Mouse (Mus musculus) lung, adult 2 months (tissue): ENCODE results near the gene 1110002E22Rik. TPM values are rescaled to one million over a fixed set of nuclear protein-coding genes. Genes with fewer than 3 reads are reported as not detected.

Experiments used
- DNase-seq: peaks from one replicate; pipeline ENCODE4 v3.0.0; 2022
- H3K4me1 ChIP-seq: fragments of 200-500 bp; 2 replicates; pipeline ENCODE4 v1.6.1; 2011; ENCODE audit warnings: low read length; ENCODE audit not compliant: control insufficient read depth, insufficient read depth
- H3K4me3 ChIP-seq: fragments of 200-500 bp; replicated peaks from 2 replicates; pipeline ENCODE3; 2011; ENCODE audit warnings: low read depth, mild to moderate bottlenecking, control low read depth, low read length; ENCODE audit errors: extremely low read depth
- CTCF ChIP-seq: fragments of 200-500 bp; IDR thresholded peaks from 2 replicates; pipeline ENCODE4 v1.5.1; 2011; ENCODE audit warnings: mild to moderate bottlenecking, low read length, control low read depth; ENCODE audit not compliant: insufficient read depth
- POLR2A ChIP-seq: fragments of 200-500 bp; IDR thresholded peaks from 2 replicates; pipeline ENCODE4 v1.6.1; 2011; ENCODE audit warnings: low read depth, mild to moderate bottlenecking, control low read depth, low read length, borderline replicate concordance; ENCODE audit errors: extremely low read depth
- WGBS: fragments of 180-500 bp; shearing (Covaris S2); methylation state at CpG from one replicate; pipeline ENCODE4 v1.1.7; 2018; 5-methylcytosine and 5-hydroxymethylcytosine counted together
- polyA plus RNA-seq: library from polyadenylated mRNA; depleted of rRNA; stranded (reverse); fragments of >200 nt; gene quantifications from 2 replicates; pipeline ENCODE4 v1.2.3, GENCODE M21; 2012

1110002E22Rik gene
- polyA plus RNA-seq, 1 experiment: 2.3 TPM

GRCm38 (mm10) chr3:138041591-138042301 is 23.1 kb upstream of the 1110002E22Rik start:
- H3K4me1 ChIP-seq: no peaks in the 10 kb centered on the region
- no peak overlapping the region for H3K4me3 ChIP-seq
- 82% methylated on average over 3 of the region's 3 CpGs for WGBS
- TF ChIP-seq POLR2A: no peak
- no peak for TF ChIP-seq CTCF
- no peak for DNase-seq

- no peaks in the 10 kb centered on the region for H3K4me1 ChIP-seq
- no peak overlapping the region for H3K4me3 ChIP-seq
- TF ChIP-seq POLR2A (no peak), CTCF (no peak)
- 65% methylated on average over 7 of the region's 7 CpGs for WGBS
- no peak for DNase-seq
Observed at GRCm38 (mm10) chr3:138043316-138043715, 21.5 kb upstream of the 1110002E22Rik start.

GRCm38 (mm10) chr3:138049555-138049954 is 15.3 kb upstream of the 1110002E22Rik start:
- TF ChIP-seq POLR2A: no peak
- TF ChIP-seq CTCF: no peak
- 73% methylated on average over 6 of the region's 6 CpGs for WGBS
- Histone ChIP-seq H3K4me1 (no peaks in the 10 kb centered on the region), H3K4me3 (no peak overlapping the region)
- no peak for DNase-seq

- no peak overlapping the region for H3K4me3 ChIP-seq
- DNase-seq: no peak
Observed at GRCm38 (mm10) chr3:138050772-138051171, 14.1 kb upstream of the 1110002E22Rik start.

GRCm38 (mm10) chr3:138051431-138051830 is 13.4 kb upstream of the 1110002E22Rik start:
- no peak for DNase-seq
- Histone ChIP-seq H3K4me1 (no peaks in the 10 kb centered on the region), H3K4me3 (no peak overlapping the region)
- WGBS: 73% methylated on average over 3 of the region's 3 CpGs
- no peak for TF ChIP-seq POLR2A
- TF ChIP-seq CTCF: no peak

More at GRCm38 (mm10) chr3:138050772-138051171, 14.1 kb upstream of the 1110002E22Rik start:
- H3K4me1 ChIP-seq: no peaks in the 10 kb centered on the region
- TF ChIP-seq POLR2A (no peak), CTCF (no peak)
- WGBS: 83% methylated on average over 11 of the region's 11 CpGs

- 20% methylated on average over 4 of the region's 4 CpGs for WGBS
- Histone ChIP-seq H3K4me3 (no peak overlapping the region), H3K4me1 (no peaks in the 10 kb centered on the region)
- no peak for DNase-seq
- TF ChIP-seq POLR2A (no peak), CTCF (no peak)
Observed at GRCm38 (mm10) chr3:138053969-138054368, 10.9 kb upstream of the 1110002E22Rik start.

- no peak for DNase-seq
- TF ChIP-seq CTCF (no peak), POLR2A (no peak)
- no peaks in the 10 kb centered on the region for H3K4me1 ChIP-seq
- no peak overlapping the region for H3K4me3 ChIP-seq
- 51% methylated on average over 7 of the region's 7 CpGs for WGBS
Observed at GRCm38 (mm10) chr3:138056976-138057375, 7.9 kb upstream of the 1110002E22Rik start.

GRCm38 (mm10) chr3:138058226-138058625 is 6.6 kb upstream of the 1110002E22Rik start:
- no peak for DNase-seq
- no peak overlapping the region for H3K4me3 ChIP-seq
- TF ChIP-seq POLR2A (no peak), CTCF (no peak)
- H3K4me1 ChIP-seq: no peaks in the 10 kb centered on the region
- 35% methylated on average over 4 of the region's 4 CpGs for WGBS

- TF ChIP-seq CTCF: no peak
- TF ChIP-seq POLR2A: no peak
- DNase-seq: no peak
- no peaks in the 10 kb centered on the region for H3K4me1 ChIP-seq
- 90% methylated on average over 7 of the region's 7 CpGs for WGBS
- no peak overlapping the region for H3K4me3 ChIP-seq
Observed at GRCm38 (mm10) chr3:138060429-138060828, 4.4 kb upstream of the 1110002E22Rik start.
